Mouse (Mus musculus) A20 (cell line): ENCODE results near the gene Socs5.

ENCODE experiments used
- DNase-seq: peaks from one replicate; pipeline ENCODE4 v3.0.0-alpha.2; 2011; ENCODE audit warnings: low read depth, low spot score

Socs5 gene

DNA sequence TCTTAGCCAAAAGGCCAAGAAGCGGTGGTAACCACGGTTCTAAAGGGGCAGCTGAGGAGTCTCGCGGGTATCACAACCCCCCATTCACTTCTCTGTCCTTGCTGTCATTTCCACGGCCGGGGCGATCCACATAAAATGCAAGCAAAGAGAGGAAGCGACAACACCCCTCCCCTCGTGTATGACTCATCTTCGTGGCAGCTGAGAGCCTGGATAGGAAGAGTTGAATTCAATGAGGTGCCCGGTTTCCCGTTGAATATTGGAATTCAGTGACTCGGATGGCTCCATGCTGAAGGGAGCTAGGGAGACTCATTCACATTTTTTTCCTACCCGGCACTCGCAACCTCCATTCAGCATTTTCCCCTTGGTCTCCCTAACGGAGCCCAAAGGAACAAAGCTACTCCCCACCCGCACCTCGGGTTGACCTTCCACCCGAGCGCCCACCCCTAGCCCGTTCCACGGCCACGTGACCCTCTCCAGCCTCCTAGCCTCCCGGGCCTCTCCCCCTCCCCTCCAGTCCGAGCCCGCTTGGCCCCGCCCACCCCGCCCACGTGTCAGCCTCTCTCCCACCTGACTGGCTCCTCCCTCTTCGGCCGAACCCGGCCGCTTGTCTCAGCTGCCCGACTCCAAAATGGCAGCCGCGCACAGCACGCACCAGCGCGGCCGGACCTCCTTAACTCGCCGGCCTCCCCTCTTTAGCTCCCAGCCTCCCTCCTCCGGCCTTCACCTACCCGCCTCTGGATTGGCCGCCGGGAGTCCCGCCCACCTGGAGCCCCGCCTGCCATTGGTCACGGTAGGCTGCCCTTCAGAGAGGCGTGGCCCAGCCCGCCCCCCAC lies 572 bp upstream of the Socs5 start:
- peak; percentile 98 for DNase-seq

DNA sequence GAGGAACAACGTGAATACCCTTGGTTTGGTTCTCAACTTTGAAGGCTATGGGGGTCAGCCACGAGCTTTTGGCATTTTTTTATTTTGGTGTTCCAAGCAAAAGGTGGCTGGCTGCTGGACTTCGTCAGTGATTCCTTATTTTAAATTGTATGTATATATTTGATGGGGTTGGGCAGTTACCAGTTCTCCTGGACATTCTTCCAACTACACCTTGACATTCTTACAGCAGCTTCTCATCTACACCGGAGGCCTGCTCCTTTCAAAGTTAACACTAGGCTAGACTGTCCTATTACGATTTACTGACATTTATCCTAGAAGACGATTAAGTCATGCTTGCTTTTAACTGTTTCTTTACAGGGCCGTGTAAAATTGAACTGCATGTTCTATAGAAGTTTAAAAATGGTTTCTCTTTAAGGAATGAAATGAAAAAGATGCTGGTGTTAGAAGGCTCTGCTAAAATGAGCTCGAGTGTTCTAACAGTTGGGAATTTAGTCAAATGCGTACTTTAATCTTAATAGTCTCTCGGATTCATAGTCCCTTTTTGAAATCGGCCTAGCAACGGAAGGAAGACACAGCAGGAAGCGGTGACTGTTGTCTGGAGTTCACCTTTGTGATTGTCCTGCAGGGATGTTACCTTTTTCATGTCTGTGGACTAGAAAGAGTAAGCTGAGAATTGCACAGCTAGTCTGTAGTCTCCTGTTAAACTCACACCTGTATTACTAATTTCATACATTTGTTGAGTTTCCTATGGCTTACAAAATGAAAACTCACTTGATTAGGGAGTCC lies 1.2 kb downstream of the Socs5 start:
- peak; percentile 59 for DNase-seq

DNA sequence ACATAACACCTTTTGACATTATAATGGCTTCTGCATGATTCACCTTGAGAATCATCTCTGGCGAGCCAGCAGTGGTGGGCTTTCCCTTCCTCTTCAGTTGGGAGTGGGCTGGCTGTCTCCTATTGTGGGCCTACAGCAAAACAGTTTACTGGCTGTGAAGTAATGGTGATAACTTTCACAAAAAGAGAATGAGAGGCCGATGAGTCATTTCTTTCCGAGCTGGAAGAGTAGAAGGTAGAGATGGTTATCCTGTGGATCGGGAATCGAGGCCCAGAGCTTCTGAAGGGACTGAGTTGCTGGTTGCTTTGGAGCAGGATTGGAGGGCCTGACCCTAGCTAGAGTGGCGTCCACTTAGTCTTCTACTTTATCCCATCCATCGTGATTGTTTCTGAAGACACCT lies 2.0 kb downstream of the Socs5 start:
- DNase-seq, result no peak

DNA sequence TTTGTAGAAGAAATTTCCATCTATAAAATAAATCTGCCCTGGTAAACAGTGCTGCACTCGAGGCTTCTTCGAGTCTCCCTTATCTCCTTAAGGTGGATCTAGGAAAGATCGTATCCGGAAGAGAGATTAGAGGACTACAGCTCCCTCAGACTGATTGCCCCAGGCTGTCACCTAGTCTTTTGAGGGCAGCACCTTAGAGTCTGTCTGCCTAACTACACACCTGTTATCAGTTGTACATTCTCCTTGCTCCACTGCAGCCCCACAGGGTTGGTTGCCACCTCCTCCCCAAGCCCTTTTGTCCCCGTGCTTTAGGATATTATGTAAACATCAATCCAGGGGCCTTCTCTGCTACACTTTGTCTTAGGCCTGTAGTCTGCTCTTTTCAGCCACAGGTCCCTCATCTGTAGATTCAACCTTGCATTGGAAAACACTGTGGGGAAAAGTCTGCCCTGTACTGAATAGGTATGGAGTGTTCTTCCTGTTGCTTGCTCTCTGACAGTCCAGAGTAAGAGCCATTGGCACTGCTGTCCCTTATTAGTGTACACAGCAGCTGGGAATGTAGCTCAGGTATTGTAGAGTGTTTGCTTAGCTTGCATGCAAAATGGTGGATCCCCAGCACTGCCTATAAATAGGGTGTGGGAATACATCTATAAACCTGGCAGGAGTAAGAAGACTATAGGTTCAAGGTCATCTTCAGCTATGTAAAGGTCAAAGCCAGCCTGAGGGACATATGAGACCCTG lies 5.5 kb downstream of the Socs5 start:
- peak; percentile 18 for DNase-seq

DNA sequence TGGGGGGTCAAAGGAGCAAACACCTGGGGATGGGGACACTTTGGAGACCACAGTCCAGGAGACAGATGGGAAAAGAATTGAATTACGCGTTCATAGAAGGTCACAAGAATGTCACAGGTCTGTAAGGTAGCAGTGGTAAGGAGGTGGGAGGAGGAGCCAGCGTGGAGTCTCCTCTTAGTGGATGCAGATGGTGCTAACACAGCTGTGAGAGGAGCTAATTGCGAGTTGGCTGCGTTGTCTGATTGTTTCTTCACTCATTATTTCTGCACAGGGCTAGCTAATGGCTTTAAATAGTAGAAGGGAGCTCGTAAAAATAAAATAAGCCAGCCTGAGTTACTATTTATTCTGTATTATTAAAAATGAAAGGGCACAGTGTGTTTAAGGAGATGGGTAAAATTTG lies 8.1 kb downstream of the Socs5 start:
- DNase-seq, result peak; percentile 59

DNA sequence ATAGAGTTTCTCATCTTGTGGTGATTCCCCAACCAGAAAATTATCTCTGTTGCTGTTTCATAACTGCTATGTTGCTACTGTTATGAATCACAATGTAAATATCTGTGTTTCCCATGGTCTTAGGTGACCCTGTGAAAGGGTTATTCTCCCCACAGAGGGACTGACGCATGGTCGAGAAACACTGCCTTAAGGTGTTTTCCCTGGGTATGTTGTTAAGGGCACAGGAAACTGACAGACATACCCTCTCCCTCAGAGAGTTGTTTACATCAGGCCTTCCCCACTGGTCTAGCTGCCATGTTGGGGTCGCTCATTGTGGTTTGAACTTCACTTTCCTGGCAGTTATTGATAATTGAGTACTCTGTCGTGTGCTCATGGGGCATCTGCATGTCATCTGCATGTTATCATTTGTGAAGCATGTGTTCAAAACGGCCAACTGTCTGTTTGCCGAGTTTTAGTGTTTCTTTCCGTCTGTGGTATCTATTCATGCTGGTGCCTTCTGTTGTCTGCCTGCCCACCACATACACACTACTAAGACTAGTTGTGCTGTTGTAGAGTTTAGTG lies 11.6 kb downstream of the Socs5 start:
- DNase-seq, result peak; percentile 73

DNA sequence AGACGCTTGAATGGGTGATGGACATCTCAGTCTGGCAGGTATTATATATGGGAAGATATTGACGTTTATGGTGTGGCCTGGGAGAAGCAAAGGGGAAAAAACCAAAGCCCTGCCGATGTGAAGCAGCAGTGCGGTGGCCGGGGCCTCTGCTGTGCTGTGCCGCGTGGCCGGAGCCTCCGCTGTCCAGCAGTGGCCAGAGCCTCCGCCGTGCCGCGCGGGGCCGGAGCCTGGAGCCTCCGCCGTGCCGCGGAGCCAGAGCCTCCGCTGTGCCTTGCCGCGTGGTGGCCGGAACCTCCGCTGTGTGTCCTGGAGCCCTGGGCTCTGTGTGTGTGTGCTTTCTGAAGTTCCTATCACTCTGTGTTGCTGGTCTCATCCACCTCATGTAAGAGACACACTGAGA lies 17.9 kb downstream of the Socs5 start:
- DNase-seq, result no peak

DNA sequence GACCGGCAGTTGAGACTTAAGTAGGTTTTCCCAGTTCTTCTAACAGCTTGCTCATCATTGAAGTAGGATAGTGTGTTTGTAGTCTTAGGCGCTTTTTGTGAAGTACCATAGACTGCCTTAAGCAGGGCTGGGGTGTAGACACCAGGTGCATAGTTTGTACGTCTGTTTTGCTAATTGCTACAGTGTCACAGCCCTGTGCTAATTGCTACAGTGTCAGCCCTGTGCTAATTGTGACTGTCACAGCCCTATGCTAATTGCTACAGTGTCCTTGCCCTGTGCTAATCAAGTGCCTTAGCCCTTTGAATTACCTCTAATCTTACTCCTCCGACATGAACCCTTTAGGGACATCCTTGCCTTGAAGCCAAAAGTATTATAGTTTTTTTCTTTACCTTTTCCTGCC lies 24.8 kb downstream of the Socs5 start:
- no peak for DNase-seq

DNA sequence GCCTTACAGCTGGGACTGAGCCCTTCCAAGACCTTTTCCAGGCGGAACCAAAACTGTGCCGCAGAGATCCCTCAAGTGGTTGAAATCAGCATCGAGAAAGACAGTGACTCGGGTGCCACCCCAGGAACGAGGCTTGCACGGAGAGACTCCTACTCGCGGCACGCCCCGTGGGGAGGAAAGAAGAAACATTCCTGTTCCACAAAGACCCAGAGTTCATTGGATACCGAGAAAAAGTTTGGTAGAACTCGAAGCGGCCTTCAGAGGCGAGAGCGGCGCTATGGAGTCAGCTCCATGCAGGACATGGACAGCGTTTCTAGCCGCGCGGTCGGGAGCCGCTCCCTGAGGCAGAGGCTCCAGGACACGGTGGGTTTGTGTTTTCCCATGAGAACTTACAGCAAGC lies 26.3 kb downstream of the Socs5 start:
- DNase-seq, result no peak

DNA sequence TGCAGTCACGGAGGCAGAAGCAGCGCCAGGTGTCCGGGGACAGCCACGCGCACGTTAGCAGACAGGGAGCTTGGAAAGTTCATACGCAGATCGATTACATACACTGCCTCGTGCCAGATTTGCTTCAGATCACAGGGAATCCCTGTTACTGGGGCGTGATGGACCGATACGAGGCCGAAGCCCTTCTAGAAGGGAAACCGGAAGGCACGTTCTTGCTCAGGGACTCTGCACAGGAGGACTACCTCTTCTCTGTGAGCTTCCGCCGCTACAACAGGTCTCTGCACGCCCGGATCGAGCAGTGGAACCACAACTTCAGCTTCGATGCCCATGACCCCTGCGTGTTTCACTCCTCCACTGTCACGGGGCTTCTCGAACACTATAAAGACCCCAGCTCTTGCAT lies 27.2 kb downstream of the Socs5 start:
- no peak for DNase-seq

DNA sequence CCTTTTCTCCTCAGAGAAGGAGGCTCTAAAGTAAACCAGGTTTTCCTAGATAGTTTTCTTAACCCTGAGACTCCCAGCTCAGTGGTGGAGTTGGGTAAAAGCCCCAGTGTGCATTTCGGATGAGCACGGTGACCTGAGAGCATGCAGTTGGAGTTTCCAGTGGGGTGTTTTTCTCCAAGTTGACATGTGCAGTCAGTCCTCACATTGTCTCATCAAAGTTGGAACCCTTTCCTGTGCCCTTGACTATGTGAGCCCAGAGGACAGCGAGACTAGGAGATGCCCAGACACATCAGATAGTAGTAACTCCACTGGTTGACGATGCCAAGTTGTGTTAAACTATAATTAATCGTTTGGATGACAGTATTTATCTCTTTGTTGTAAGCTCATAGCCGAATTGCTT lies 28.3 kb downstream of the Socs5 start:
- DNase-seq, result no peak

DNA sequence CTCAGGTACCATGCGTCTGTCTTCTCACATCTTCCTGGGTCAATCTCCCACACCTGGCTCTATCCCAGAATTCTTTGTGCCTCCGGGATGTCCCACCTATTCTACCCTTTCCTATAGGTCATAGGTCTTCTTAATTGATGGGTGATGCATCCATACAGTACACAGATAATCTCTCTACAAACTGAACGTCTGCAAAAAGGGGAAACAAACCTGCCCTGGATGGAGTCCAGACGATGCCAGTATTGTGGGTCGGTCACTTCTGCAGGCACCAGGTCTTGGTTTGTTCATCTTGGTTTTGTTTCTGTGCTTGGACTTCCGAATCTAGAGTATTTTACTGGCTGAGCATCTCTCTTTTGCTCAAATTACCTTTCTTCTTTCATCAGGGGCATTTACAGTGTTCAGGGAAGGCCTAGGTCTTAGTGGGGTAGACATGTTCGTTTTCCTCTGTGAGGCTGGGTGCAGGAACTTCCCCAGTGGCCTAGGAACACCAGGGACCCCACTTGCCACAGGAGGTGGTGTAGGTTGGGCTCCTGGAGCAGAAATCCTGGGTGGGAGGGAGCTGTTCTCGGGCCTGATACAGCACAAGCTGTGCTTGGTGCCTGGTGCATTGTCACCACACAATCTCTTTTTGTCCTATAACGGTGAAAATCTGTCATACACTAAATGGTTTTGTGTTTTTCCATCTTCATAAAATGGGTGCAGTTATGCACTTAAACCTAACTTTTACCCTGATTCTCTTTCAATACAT lies 33.9 kb downstream of the Socs5 start:
- no peak for DNase-seq

DNA sequence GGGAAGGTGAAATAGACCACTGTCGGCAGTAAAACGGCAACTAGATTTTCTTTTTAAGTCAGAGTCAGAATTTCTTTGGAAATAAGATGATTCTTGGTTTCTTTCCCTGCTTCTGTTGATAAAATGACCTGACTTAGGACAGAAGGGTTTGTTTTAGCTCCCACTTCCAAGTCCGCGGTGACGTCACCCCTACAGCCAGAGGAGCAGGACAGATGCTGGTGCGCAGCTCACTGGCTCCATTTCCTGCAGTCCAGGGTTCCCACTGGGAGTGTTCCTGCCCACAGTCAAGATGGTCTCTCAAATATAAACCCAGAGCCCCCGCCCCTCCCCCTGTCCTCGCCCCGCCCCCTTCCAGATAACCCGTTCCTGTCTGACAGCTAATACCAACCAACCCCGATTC lies 34.8 kb downstream of the Socs5 start:
- no peak for DNase-seq

DNA sequence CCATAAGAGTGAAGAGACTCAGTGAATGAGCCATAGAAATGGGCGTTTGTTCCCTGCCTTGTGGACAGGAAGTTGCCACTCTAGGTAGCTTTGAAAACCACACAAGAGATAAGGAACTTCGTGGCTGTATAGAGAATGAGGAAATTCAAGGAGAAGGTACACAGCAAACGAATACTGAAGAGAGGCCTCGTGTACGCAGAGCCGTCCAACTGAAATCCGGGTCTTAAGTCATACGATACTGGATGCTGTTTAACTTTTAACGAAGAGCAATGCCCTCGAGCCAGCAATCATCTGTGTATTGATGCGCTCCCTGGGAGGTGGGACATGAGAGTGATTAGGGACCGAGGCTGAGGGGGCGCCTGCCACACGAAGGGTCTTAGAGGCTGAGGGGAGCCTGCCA lies 35.7 kb downstream of the Socs5 start:
- no peak for DNase-seq

DNA sequence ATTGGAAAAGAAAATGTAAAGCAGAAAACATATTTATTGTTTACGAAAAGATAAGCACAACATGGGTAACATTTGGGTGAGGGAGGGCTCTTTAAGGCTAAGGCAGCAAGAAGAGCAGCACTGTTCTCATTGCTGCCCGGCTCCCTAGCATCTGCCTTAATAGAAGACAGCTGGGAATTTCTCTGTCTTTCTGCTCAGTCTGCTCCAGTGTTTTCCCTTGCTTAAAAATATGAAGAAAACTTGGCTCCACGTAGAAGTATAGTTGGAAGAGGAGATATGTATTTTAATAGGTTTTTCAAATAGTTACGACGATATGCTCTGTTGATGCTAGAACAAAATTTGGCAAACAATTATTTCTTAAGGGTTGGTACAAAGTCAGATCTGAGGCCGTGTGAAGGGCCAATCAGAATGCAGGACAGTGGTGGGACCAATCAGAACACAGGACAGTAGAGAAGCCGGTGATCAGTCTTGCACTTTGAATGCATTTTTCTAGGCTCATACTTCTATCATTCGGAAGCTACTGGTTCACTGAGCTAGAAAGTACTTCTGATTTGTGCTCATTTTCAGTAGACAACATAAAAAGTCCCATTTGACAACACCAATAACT lies 39.0 kb downstream of the Socs5 start:
- DNase-seq, result no peak

DNA sequence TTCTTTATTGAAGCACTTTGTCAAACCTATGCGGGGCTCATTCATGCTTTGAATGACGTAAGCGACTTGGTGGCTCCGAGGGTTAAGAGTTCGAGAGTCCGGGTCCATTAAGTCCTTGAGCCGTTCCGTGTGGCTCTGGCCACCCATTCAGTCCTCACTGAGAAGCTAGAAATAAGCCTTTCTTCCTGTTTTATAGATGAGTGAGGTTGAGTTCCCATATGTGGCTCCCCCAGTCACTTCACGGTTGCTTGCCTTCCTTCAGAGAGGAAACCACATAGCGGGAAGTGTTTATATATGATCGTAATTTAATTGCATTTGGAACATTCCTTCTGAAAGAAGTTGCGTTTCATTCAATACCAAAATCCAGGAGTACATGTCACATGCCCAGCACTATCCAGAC lies 42.3 kb downstream of the Socs5 start:
- no peak for DNase-seq

DNA sequence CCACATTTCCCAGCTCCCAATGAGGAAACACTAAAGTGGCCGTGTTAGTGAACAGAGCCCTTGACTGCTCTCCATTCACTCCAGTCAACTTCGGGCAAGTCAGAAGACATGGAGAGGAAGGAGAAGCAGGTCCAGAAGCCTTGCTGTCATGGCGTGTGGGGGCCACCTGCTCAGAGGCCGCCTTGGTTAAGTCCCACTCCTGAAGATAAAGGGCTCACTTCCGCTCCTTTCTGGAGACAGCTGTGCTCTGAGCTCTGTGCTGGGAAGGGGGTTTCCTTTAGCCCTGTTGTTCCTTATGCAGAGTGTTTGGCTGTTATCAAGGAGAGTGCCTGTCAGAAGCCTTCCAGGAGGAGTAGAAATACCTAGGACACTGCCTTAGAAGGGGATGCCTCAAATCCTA lies 45.5 kb downstream of the Socs5 start:
- no peak for DNase-seq

DNA sequence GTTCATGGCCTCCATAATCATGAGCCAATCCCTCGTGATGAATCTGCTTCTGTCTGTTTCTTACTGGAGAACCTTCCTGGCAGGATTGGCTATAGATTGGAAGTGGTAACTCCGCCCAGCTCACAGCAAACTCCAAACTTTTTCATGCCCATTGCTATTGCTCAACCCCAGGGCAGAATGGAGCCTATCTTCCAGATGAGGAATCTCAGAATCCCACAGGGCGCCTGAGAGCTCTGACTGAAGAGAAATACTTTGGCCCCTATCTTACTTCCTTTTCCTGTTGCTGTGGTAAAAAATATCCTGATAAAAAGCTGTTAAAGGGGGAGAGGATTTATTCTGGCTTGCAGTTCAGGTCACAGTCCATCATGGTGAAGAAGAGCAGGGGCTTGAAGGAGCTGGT lies 48.2 kb downstream of the Socs5 start:
- no peak for DNase-seq

DNA sequence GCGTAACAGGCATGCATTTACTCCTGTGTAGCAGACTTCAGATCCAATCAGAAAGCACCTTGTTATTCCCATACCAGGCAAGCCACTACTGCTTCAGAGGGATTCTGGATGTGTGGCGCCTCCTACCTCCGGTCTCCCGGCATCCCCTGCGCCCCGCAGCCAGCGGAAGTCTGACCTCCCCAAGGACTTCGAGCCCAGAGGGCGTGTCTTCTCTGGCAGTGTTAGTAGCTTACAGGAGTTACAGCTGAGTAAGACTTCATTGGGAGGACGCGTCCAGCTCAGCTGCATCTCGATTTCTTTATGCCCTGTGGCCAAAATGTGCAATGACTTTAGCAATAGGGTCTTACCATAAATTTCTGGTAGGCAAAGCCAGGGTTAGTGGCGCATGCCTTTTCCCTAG lies 50.3 kb downstream of the Socs5 start:
- DNase-seq, result no peak

DNA sequence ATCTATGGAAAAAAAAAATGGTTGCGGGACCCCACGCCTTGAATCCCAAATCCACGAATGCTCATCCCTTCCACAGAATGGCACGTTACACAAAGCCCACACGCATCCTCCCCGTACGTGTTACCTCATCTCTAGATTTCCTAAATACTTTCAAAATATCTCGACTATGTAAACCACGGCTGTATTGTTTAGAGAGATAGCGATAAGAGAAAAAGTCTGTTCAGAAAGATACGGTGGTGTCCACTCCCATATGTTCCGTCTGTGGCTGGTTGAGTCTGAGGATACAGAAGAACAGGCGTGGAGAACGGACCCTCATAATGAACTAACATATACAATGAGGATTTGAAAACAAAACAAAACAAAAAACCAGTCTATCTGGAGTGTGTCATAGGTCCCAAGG lies 51.1 kb downstream of the Socs5 start:
- DNase-seq, result no peak

DNA sequence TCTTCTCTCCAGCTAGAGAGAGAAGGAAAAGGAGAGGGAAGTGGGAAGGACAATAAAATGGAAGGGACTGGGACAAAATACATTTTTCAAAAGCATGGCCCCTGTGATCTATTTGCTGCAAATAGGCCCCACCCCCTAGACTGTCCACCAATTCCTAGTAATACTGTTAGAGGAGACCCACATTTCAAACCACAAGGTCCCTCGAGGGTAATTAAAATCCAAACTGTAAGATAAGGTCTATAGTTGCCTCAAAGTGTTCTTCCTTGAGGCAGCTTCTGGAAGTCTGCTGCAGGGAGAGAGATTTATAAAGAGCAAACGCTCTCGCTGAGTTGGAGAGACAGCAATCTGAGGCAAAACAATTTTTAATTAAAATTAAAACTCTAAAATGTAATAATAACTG lies 52.8 kb downstream of the Socs5 start:
- no peak for DNase-seq
